Mouse (Mus musculus) liver, embryonic 16.5 days (tissue): ENCODE data around the gene Iqsec1. TPM values are rescaled to one million over a fixed set of nuclear protein-coding genes. Genes with fewer than 3 reads are reported as not detected.

Source experiments
- ATAC-seq: fragments of 200-750 bp; cut with Nextera tagmentation; 2 replicates; pipeline ENCODE4 v1.8.0; 2017; ENCODE audit warnings: low read depth, mild to moderate bottlenecking, moderate number of reproducible peaks, moderate library complexity
- H3K27ac ChIP-seq: fragments of 300-500 bp; sonication (generic); 2 replicates; pipeline ENCODE4 v1.5.1; 2014; ENCODE audit warnings: mild to moderate bottlenecking, low read length
- H3K27me3 ChIP-seq: fragments of 300-500 bp; sonication (generic); 2 replicates; pipeline ENCODE4 v1.6.1; 2014; ENCODE audit warnings: low read depth, low read length, mixed read lengths; ENCODE audit not compliant: control insufficient read depth, insufficient read depth
- H3K36me3 ChIP-seq: fragments of 300-500 bp; sonication (generic); 2 replicates; pipeline ENCODE4 v1.6.1; 2014; ENCODE audit warnings: mild to moderate bottlenecking; ENCODE audit not compliant: control insufficient read depth, insufficient read depth
- H3K4me1 ChIP-seq: fragments of 300-500 bp; sonication (generic); 2 replicates; pipeline ENCODE4 v1.6.1; 2014; ENCODE audit warnings: low read depth, low read length, mixed read lengths; ENCODE audit not compliant: control insufficient read depth
- H3K4me2 ChIP-seq: fragments of 300-500 bp; sonication (generic); 2 replicates; pipeline ENCODE4 v1.6.1; 2014; ENCODE audit warnings: low read depth, low read length, mixed read lengths
- H3K4me3 ChIP-seq: fragments of 300-500 bp; sonication (generic); 2 replicates; pipeline ENCODE4 v1.5.1; 2014; ENCODE audit warnings: low read depth, mild to moderate bottlenecking, low read length
- H3K9ac ChIP-seq: fragments of 300-500 bp; sonication (generic); 2 replicates; pipeline ENCODE4 v1.6.1; 2014; ENCODE audit warnings: low read depth, low read length
- H3K9me3 ChIP-seq: fragments of 300-500 bp; sonication (generic); replicated peaks from 2 replicates; pipeline ENCODE4 v1.6.1; 2016; ENCODE audit warnings: low read length; ENCODE audit not compliant: control insufficient read depth
- WGBS: fragments of 180-500 bp; shearing (Covaris S2); extraction: QIAGEN DNeasy Blood & Tissue Kit; methylation state at CpG from one replicate; pipeline ENCODE4 v1.1.7; 2014; ENCODE audit not compliant: insufficient replicate concordance; 5-methylcytosine and 5-hydroxymethylcytosine counted together
- polyA plus RNA-seq: library from polyadenylated mRNA; unstranded; fragments of >200 nt; fragmentation: Nextera tagmentation; extraction: Ambion mirVana; gene quantifications from 2 replicates; pipeline ENCODE4 v1.2.1, GENCODE M21; 2015

Iqsec1 gene
- polyA plus RNA-seq, 1 experiment from 2014 or later, result 3.6 TPM

GRCm38 (mm10) chr6:91007207-91007606 lies 18.7 kb upstream of the Iqsec1 start:
- H3K4me1 ChIP-seq, result peaks cover 45% of the 10 kb centered on the region
- H3K9me3 ChIP-seq, result no peaks in the 10 kb centered on the region
- H3K36me3 ChIP-seq, result no peaks in the 10 kb centered on the region
- H3K4me3 ChIP-seq, result no peak overlapping the region
- H3K9ac ChIP-seq, result peak overlapping the region; percentile 4; the same call in 1 of the 2 replicates
- peak overlapping the region; percentile 15 for H3K4me2 ChIP-seq
- no peaks in the 10 kb centered on the region for H3K27me3 ChIP-seq
- peak overlapping the region; percentile 47 for H3K27ac ChIP-seq
- ATAC-seq, result peak; percentile 74
- 9% methylated on average over 2 of the region's 2 CpGs for WGBS

- Histone ChIP-seq H3K36me3 (no peaks in the 10 kb centered on the region), H3K27ac (peak overlapping the region; percentile 0; the same call in 1 of the 2 replicates), H3K4me1 (peaks cover 61% of the 10 kb centered on the region), H3K9me3 (no peaks in the 10 kb centered on the region), H3K27me3 (no peaks in the 10 kb centered on the region), H3K4me2 (0 out of 2 replicates have a peak overlapping the region, but pooled peaks have one; percentile 19), H3K9ac (no peak overlapping the region), H3K4me3 (no peak overlapping the region)
- ATAC-seq, result no peak
- WGBS, result 71% methylated on average over 2 of the region's 2 CpGs
Measured at GRCm38 (mm10) chr6:91004157-91004556, 15.7 kb upstream of the Iqsec1 start.

GRCm38 (mm10) chr6:91003310-91003995 lies 15.0 kb upstream of the Iqsec1 start:
- Histone ChIP-seq H3K27ac (no peak overlapping the region; the same call in 1 of the 2 replicates), H3K27me3 (no peaks in the 10 kb centered on the region), H3K9me3 (no peaks in the 10 kb centered on the region), H3K4me2 (peak overlapping the region; percentile 19), H3K4me3 (no peak overlapping the region), H3K36me3 (no peaks in the 10 kb centered on the region), H3K9ac (no peak overlapping the region), H3K4me1 (peaks cover 55% of the 10 kb centered on the region)
- 4% methylated on average over 3 of the region's 3 CpGs for WGBS
- ATAC-seq, result peak; percentile 54

GRCm38 (mm10) chr6:91001566-91001965 lies 13.1 kb upstream of the Iqsec1 start:
- Histone ChIP-seq H3K27ac (no peak overlapping the region), H3K4me1 (peaks cover 38% of the 10 kb centered on the region)

GRCm38 (mm10) chr6:91000819-91001525 lies 12.5 kb upstream of the Iqsec1 start:
- no peaks in the 10 kb centered on the region for H3K9me3 ChIP-seq
- H3K4me1 ChIP-seq, result peaks cover 32% of the 10 kb centered on the region
- 29% methylated on average over 15 of the region's 15 CpGs for WGBS
- H3K27me3 ChIP-seq, result no peaks in the 10 kb centered on the region
- no peaks in the 10 kb centered on the region for H3K36me3 ChIP-seq
- no peak overlapping the region for H3K9ac ChIP-seq
- ATAC-seq, result no peak
- no peak overlapping the region for H3K4me3 ChIP-seq
- H3K4me2 ChIP-seq, result no peak overlapping the region
- no peak overlapping the region for H3K27ac ChIP-seq

More at GRCm38 (mm10) chr6:91001566-91001965, 13.1 kb upstream of the Iqsec1 start:
- H3K9me3 ChIP-seq, result no peaks in the 10 kb centered on the region
- H3K4me3 ChIP-seq, result no peak overlapping the region
- WGBS, result 53% methylated on average over 7 of the region's 7 CpGs
- H3K36me3 ChIP-seq, result no peaks in the 10 kb centered on the region
- no peak for ATAC-seq
- H3K27me3 ChIP-seq, result no peaks in the 10 kb centered on the region
- H3K4me2 ChIP-seq, result no peak overlapping the region
- H3K9ac ChIP-seq, result no peak overlapping the region

- Histone ChIP-seq H3K4me3 (no peak overlapping the region), H3K36me3 (no peaks in the 10 kb centered on the region), H3K9ac (no peak overlapping the region), H3K4me1 (peaks cover 30% of the 10 kb centered on the region), H3K27me3 (no peaks in the 10 kb centered on the region), H3K9me3 (no peaks in the 10 kb centered on the region), H3K27ac (no peak overlapping the region), H3K4me2 (no peak overlapping the region)
- ATAC-seq, result no peak
- WGBS, result 74% methylated on average over 4 of the region's 4 CpGs
Measured at GRCm38 (mm10) chr6:90999176-90999575, 10.7 kb upstream of the Iqsec1 start.

- no peaks in the 10 kb centered on the region for H3K27me3 ChIP-seq
- ATAC-seq, result no peak
- H3K27ac ChIP-seq, result no peak overlapping the region
- no peak overlapping the region for H3K9ac ChIP-seq
- H3K4me1 ChIP-seq, result peaks cover 20% of the 10 kb centered on the region
- no peak overlapping the region for H3K4me2 ChIP-seq
- 79% methylated on average over 3 of the region's 3 CpGs for WGBS
- H3K36me3 ChIP-seq, result no peaks in the 10 kb centered on the region
- H3K9me3 ChIP-seq, result no peaks in the 10 kb centered on the region; the same call in 1 of the 2 replicates
- no peak overlapping the region for H3K4me3 ChIP-seq
Measured at GRCm38 (mm10) chr6:90997025-90997424, 8.5 kb upstream of the Iqsec1 start.

GRCm38 (mm10) chr6:90996181-90996580 lies 7.7 kb upstream of the Iqsec1 start:
- no peak for ATAC-seq
- WGBS, result 82% methylated on average over 2 of the region's 2 CpGs
- no peak overlapping the region for H3K27ac ChIP-seq
- H3K4me2 ChIP-seq, result no peak overlapping the region
- H3K27me3 ChIP-seq, result no peaks in the 10 kb centered on the region
- H3K9ac ChIP-seq, result no peak overlapping the region
- H3K4me3 ChIP-seq, result no peak overlapping the region
- peaks cover 16% of the 10 kb centered on the region for H3K4me1 ChIP-seq
- H3K36me3 ChIP-seq, result no peaks in the 10 kb centered on the region
- H3K9me3 ChIP-seq, result no peaks in the 10 kb centered on the region; the same call in 1 of the 2 replicates

GRCm38 (mm10) chr6:90988299-90988625 lies 223 bp downstream of the Iqsec1 start:
- peak; percentile 3; the same call in 1 of the 2 replicates for ATAC-seq
- Histone ChIP-seq H3K9me3 (no peaks in the 10 kb centered on the region; the same call in 1 of the 2 replicates), H3K9ac (peak overlapping the region; percentile 71), H3K27ac (no peak overlapping the region), H3K4me1 (peaks cover 34% of the 10 kb centered on the region), H3K4me2 (peak overlapping the region; percentile 100), H3K27me3 (peaks cover 29% of the 10 kb centered on the region), H3K4me3 (peak overlapping the region; percentile 73), H3K36me3 (no peaks in the 10 kb centered on the region)
- WGBS, result 1% methylated on average over 48 of the region's 59 CpGs
